Mouse (Mus musculus) CH12.LX (cell line): ENCODE data around the gene Glp1r.

Source experiments
- CTCF ChIP-seq, 2 experiments: IDR thresholded peaks in 1 of 2; conservative IDR thresholded peaks in 1 of 2; 2 replicates each; pipeline ENCODE4 v1.5.1; 2011 to 2012; ENCODE audit warnings: low read depth in 2 of 2, low read length in 2 of 2, improper control_type of control experiment in 1 of 2, inconsistent platforms in 1 of 2, mild to moderate bottlenecking in 1 of 2, moderate library complexity in 1 of 2
- EP300 ChIP-seq: IDR thresholded peaks from 2 replicates; pipeline ENCODE4 v1.6.1; 2011; ENCODE audit warnings: low read length, improper control_type of control experiment
- GABPA ChIP-seq: IDR thresholded peaks from 2 replicates; pipeline ENCODE4 v1.6.1; 2012; ENCODE audit warnings: low read depth, low read length, improper control_type of control experiment, inconsistent platforms; ENCODE audit not compliant: insufficient replicate concordance
- HCFC1 ChIP-seq: IDR thresholded peaks from 2 replicates; pipeline ENCODE4 v1.6.1; 2012; ENCODE audit warnings: low read depth, mild to moderate bottlenecking, inconsistent platforms, low read length, improper control_type of control experiment
- KAT2A ChIP-seq: IDR thresholded peaks from 2 replicates; pipeline ENCODE4 v1.6.1; 2012; ENCODE audit warnings: low read length, improper control_type of control experiment, inconsistent platforms; ENCODE audit not compliant: insufficient replicate concordance
- MAX ChIP-seq: IDR thresholded peaks from 2 replicates; pipeline ENCODE4 v1.6.1; 2011; ENCODE audit warnings: low read length, improper control_type of control experiment
- NELFE ChIP-seq: IDR thresholded peaks from 2 replicates; pipeline ENCODE4 v1.6.1; 2011; ENCODE audit warnings: low read depth, low read length, improper control_type of control experiment
- POLR2A ChIP-seq: IDR thresholded peaks from 2 replicates; pipeline ENCODE4 v1.6.1; 2011; ENCODE audit warnings: low read depth, mild to moderate bottlenecking, improper control_type of control experiment, low read length
- TBP ChIP-seq: conservative IDR thresholded peaks from 2 replicates; pipeline ENCODE4 v1.6.1; 2011; ENCODE audit warnings: low read depth, low read length, improper control_type of control experiment
- TCF12 ChIP-seq: IDR thresholded peaks from 2 replicates; pipeline ENCODE4 v1.6.1; 2014; ENCODE audit warnings: low read depth, mild to moderate bottlenecking, inconsistent platforms, low read length, improper control_type of control experiment
- ZC3H11A ChIP-seq: IDR thresholded peaks from 2 replicates; pipeline ENCODE4 v1.6.1; 2012; ENCODE audit warnings: low read depth, mild to moderate bottlenecking, inconsistent platforms, low read length, improper control_type of control experiment
- ZKSCAN1 ChIP-seq: IDR thresholded peaks from 2 replicates; pipeline ENCODE4 v1.6.1; 2012; ENCODE audit warnings: low read depth, inconsistent platforms, low read length, improper control_type of control experiment, borderline replicate concordance

- TF ChIP-seq POLR2A (no peak), CTCF (conservative IDR thresholded peaks at IDR 0.05 in 1 of 2, IDR thresholded peaks at IDR 0.05 in 1 of 2; ENCODE audit: low read depth in 2 of 2, low read length in 2 of 2) (no peak), MAX (no peak), NELFE (no peak), HCFC1 (no peak), TBP (no peak), ZC3H11A (no peak), KAT2A (no peak), TCF12 (no peak), ZKSCAN1 (no peak), EP300 (no peak), GABPA (no peak)
These were observed 2.5 kb downstream of the Glp1r start for GRCm38 (mm10) chr17:30904096-30904495.
